Mouse (Mus musculus): ENCODE measurements at regions not wholly inside any gene's neighbourhood (a gene's known extent, or its start where the extent isn't known, plus 50 kb on each side); places are given as distances from the start of the nearest gene placed in this dataset.
A peak's percentile ranks its signal among the peaks of the same experiment; 100 is the strongest.

- H3K27ac ChIP-seq, result no peak overlapping the region
- TF ChIP-seq CTCF (conservative IDR thresholded peaks at IDR 0.05), result no peak
- DNase-seq (ENCODE audit: low spot score in 2 of 2), result peak in 1 of 2 experiments; percentile 19
- no peak overlapping the region for H3K4me3 ChIP-seq
Observed at GRCm38 (mm10) chr3:47348451-47348850, 900.4 kb upstream of the Pabpc4l start.

- no peak for TF ChIP-seq CTCF (conservative IDR thresholded peaks at IDR 0.05)
Observed at GRCm38 (mm10) chr3:47316356-47317028, 868.5 kb upstream of the Pabpc4l start.

GRCm38 (mm10) chr3:47281783-47282182, 833.8 kb upstream of the Pabpc4l start:
- H3K4me3 ChIP-seq, result no peak overlapping the region
- no peak for TF ChIP-seq CTCF (conservative IDR thresholded peaks at IDR 0.05)
- no peak for DNase-seq (ENCODE audit: low spot score in 2 of 2)
- H3K27ac ChIP-seq, result no peak overlapping the region

More at GRCm38 (mm10) chr3:47316356-47317028, 868.5 kb upstream of the Pabpc4l start:
- Histone ChIP-seq H3K4me3 (no peak overlapping the region), H3K27ac (no peak overlapping the region)
- DNase-seq (ENCODE audit: low spot score in 2 of 2), result no peak

GRCm38 (mm10) chr3:47280270-47280669, 832.3 kb upstream of the Pabpc4l start:
- no peak overlapping the region for H3K27ac ChIP-seq
- no peak for DNase-seq (ENCODE audit: low spot score in 2 of 2)
- no peak for TF ChIP-seq CTCF (conservative IDR thresholded peaks at IDR 0.05)
- H3K4me3 ChIP-seq, result no peak overlapping the region

GRCm38 (mm10) chr3:47241030-47241429, 793.0 kb upstream of the Pabpc4l start:
- H3K27ac ChIP-seq, result no peak overlapping the region
- no peak for TF ChIP-seq CTCF (conservative IDR thresholded peaks at IDR 0.05)
- no peak for DNase-seq (ENCODE audit: low spot score in 2 of 2)
- H3K4me3 ChIP-seq, result no peak overlapping the region

- Histone ChIP-seq H3K27ac (no peak overlapping the region), H3K4me3 (no peak overlapping the region)
- no peak for DNase-seq (ENCODE audit: low spot score in 2 of 2)
- peak; percentile 44 for TF ChIP-seq CTCF (conservative IDR thresholded peaks at IDR 0.05)
Observed at GRCm38 (mm10) chr3:47230234-47230633, 782.2 kb upstream of the Pabpc4l start.

GRCm38 (mm10) chr3:47218587-47218986, 770.6 kb upstream of the Pabpc4l start:
- no peak overlapping the region for H3K27ac ChIP-seq
- no peak overlapping the region for H3K4me3 ChIP-seq
- TF ChIP-seq CTCF (conservative IDR thresholded peaks at IDR 0.05), result no peak
- DNase-seq (ENCODE audit: low spot score in 2 of 2), result no peak

- H3K27ac ChIP-seq, result no peak overlapping the region
- H3K4me3 ChIP-seq, result no peak overlapping the region
- DNase-seq (ENCODE audit: low spot score in 2 of 2), result no peak
- no peak for TF ChIP-seq CTCF (conservative IDR thresholded peaks at IDR 0.05)
Observed at GRCm38 (mm10) chr3:47213141-47213540, 765.1 kb upstream of the Pabpc4l start.

- TF ChIP-seq CTCF (conservative IDR thresholded peaks at IDR 0.05), result no peak
- no peak for DNase-seq (ENCODE audit: low spot score in 2 of 2)
- no peak overlapping the region for H3K4me3 ChIP-seq
- H3K27ac ChIP-seq, result no peak overlapping the region
Observed at GRCm38 (mm10) chr3:47197584-47197983, 749.6 kb upstream of the Pabpc4l start.

GRCm38 (mm10) chr3:47184226-47184625, 736.2 kb upstream of the Pabpc4l start:
- TF ChIP-seq CTCF (conservative IDR thresholded peaks at IDR 0.05), result no peak
- no peak for DNase-seq (ENCODE audit: low spot score in 2 of 2)
- H3K4me3 ChIP-seq, result no peak overlapping the region
- no peak overlapping the region for H3K27ac ChIP-seq

- Histone ChIP-seq H3K4me3 (no peak overlapping the region), H3K27ac (no peak overlapping the region)
- DNase-seq (ENCODE audit: low spot score in 2 of 2), result no peak
- no peak for TF ChIP-seq CTCF (conservative IDR thresholded peaks at IDR 0.05)
Observed at GRCm38 (mm10) chr3:47182762-47183161, 734.7 kb upstream of the Pabpc4l start.

GRCm38 (mm10) chr3:47180377-47180776, 732.4 kb upstream of the Pabpc4l start:
- Histone ChIP-seq H3K4me3 (no peak overlapping the region), H3K27ac (no peak overlapping the region)
- no peak for DNase-seq (ENCODE audit: low spot score in 2 of 2)
- no peak for TF ChIP-seq CTCF (conservative IDR thresholded peaks at IDR 0.05)
